Mouse (Mus musculus) bone marrow macrophage, adult 2 months (primary cell): ENCODE results near the gene Nrg4. TPM values are rescaled to one million over a fixed set of nuclear protein-coding genes. Genes with fewer than 3 reads are reported as not detected.

Experiments used
- H3K27ac ChIP-seq: 2 replicates; pipeline ENCODE4 v1.5.1; 2012; ENCODE audit warnings: low read depth, low read length; ENCODE audit not compliant: insufficient read depth
- H3K4me1 ChIP-seq: 2 replicates; pipeline ENCODE4 v1.6.1; 2012; ENCODE audit warnings: low read length; ENCODE audit not compliant: control insufficient read depth, insufficient read depth
- H3K4me3 ChIP-seq: 2 replicates; pipeline ENCODE4 v1.5.1; 2012; ENCODE audit warnings: mild to moderate bottlenecking, low read length, moderate library complexity; ENCODE audit not compliant: insufficient read depth
- CTCF ChIP-seq: IDR thresholded peaks from 2 replicates; pipeline ENCODE4 v1.5.1; 2012; ENCODE audit warnings: low read depth, mild to moderate bottlenecking, low read length, moderate library complexity
- POLR2A ChIP-seq: IDR thresholded peaks from 2 replicates; pipeline ENCODE4 v1.6.1; 2012; ENCODE audit warnings: mild to moderate bottlenecking, low read depth, low read length, borderline replicate concordance
- polyA plus RNA-seq: library from polyadenylated mRNA; stranded (reverse); fragments of >200 nt; gene quantifications from 2 replicates; pipeline ENCODE4 v1.2.4, GENCODE M21; 2012; ENCODE audit not compliant: missing spikeins, insufficient read depth, insufficient read length

The Nrg4 gene
- not detected in 2 replicates for polyA plus RNA-seq

DNA sequence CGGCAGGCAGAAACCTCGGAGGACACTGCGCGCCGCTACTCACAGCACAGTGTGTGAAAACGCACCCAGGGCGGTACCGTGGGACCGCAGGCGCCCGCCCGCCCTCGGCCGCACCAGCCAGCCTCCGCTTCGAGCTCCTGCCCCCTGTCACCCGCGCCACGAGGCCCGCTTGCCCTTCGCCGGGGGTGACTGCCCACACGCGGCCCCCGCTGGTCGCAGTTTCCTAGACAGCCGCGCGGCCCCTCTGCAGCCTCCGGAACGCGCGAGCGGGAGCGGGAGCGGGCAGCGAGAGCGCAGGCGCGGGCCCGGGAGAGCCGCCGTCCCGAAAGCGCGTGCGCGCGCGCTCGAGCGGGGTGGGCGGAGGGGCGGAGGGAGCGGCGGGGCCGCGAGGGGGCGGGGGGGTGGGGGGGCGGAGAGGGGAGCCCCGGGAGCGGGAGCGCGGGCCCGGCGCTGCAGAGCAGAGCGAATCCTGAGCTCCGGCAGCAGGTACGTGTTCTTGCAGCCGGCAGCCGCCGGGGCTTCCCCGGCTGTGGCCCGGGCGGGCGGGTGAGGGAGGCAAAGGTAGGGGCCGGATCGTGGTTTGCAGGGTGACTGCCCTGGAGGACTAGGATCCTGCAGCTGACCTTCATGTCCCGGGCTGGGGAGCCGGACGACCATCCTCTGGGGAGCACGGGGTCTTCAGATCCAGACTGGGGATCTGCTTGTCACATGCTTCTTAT is at the start of gene Nrg4, which contains the start of gene Tmem266:
Gene Nrg4, minus strand, starts transcription at position 330 of the 719 bp plus-strand sequence.
Gene Tmem266, plus strand, starts transcription at position 399 of the 719 bp plus-strand sequence.
- Histone ChIP-seq H3K27ac (no peak within 1 kb of the TSS), H3K4me3 (peak within 1 kb of the TSS; percentile 95), H3K4me1 (no peaks in the 10 kb centered on the region)
- TF ChIP-seq CTCF: no peak
- TF ChIP-seq POLR2A: no peak

DNA sequence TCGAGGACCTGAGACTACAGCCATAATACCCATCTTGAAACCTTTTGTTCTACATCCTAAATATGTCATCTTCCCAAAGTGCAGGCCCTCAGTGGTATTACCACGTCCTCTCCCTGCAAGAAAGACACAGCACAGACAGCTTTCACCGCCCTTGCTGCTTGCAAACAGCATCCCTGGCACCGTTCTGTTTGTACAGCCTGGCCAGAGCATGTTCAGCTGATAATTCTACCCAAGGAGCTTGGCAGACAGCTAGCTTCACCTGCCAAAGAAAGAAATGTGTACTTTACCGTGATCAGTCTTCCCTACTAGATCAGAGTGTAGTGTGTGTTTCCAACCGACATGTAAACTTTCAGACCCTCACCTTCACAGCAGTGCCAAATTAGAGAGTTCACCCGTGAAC is 45.3 kb upstream of the Nrg4 start:
- TF ChIP-seq POLR2A (no peak), CTCF (no peak)
- H3K4me3 ChIP-seq: no peak overlapping the region
- H3K27ac ChIP-seq: no peak overlapping the region
- peaks cover 2% of the 10 kb centered on the region for H3K4me1 ChIP-seq

DNA sequence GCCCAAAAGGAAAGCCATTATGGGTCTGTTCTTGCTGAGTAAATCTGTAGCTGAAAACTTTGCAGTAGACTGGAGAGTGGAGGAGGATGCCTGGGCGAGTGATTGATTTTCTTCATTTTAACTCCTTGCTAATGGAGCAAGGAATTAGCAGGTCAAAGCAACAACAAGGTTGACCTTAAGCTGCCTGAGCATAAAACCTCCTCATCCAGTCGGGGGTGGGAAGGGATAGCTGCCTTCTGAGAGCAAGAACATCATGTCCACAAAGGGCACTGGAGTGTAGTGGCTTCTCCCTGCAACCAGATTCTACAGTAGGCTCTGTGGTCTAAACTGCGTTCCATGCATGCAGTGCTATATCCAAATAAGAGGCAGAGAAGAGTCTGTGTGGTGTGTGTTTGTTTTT is 41.4 kb upstream of the Nrg4 start:
- H3K4me3 ChIP-seq: no peak overlapping the region
- peaks cover 2% of the 10 kb centered on the region; the same call in 1 of the 2 replicates for H3K4me1 ChIP-seq
- H3K27ac ChIP-seq: no peak overlapping the region
- TF ChIP-seq POLR2A (no peak), CTCF (no peak)

DNA sequence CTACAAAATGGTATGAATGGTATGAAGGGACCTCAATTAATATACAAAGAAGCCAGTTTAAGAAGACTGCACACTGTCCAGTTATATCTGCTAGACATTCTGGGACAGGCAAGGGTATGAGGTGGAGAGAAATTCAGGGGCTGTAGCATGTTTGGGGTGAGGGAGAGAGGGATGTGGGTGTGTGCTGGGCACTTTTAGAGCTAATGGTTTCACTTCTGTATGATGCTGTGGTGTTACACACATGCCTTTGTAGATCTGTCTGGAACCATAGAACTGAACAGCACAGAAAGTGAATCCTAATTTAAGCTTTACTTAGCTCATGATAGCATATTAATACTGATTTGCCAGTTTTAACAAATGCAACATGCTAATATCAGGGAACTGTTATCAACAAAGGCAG is 37.1 kb upstream of the Nrg4 start:
- TF ChIP-seq CTCF (no peak), POLR2A (no peak)
- H3K4me1 ChIP-seq: peaks cover 18% of the 10 kb centered on the region
- no peak overlapping the region for H3K27ac ChIP-seq
- H3K4me3 ChIP-seq: no peak overlapping the region

DNA sequence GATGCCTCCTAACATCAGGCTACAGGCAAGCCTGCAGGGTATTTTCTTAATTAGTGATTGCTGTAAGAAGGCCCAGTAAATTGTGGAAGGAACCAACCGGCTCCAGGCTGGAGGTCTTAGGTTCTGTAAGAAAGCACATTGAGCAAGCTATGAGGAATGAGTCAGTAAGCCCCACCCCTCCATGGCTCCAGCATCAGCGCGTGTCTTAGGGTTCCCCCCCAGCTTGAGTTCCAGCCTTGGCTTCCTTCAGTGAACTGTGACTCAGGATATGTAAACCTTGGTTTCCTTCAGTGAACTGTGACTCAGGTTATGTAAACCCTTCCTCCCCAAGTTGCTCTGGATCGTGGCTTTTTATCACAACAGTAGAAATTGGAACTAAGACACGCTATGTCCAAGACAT is 35.3 kb upstream of the Nrg4 start:
- peaks cover 18% of the 10 kb centered on the region for H3K4me1 ChIP-seq
- H3K27ac ChIP-seq: peak overlapping the region; percentile 37
- TF ChIP-seq CTCF: no peak
- TF ChIP-seq POLR2A: no peak
- no peak overlapping the region for H3K4me3 ChIP-seq

DNA sequence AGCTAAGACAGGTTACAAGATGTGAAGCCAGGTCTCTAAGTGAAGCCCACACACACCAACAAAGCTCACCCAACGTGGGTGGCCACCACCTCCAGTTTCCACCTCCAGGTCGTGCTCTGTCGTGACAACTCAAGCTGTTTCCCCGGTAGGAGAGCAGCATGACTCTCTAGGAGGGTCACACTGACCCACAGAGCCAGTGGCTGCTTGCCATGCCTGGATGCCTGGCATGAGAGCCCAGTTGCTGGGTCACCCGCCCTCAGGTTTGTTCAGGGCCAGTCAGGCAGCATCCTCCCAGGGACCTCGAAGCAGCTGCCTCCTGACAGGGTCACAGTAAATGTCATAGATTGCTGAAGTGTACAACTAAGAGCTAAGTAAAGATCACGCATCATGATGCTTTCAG is 34.2 kb upstream of the Nrg4 start:
- TF ChIP-seq POLR2A (no peak), CTCF (no peak)
- H3K4me1 ChIP-seq: peaks cover 16% of the 10 kb centered on the region
- H3K4me3 ChIP-seq: no peak overlapping the region
- H3K27ac ChIP-seq: no peak overlapping the region

DNA sequence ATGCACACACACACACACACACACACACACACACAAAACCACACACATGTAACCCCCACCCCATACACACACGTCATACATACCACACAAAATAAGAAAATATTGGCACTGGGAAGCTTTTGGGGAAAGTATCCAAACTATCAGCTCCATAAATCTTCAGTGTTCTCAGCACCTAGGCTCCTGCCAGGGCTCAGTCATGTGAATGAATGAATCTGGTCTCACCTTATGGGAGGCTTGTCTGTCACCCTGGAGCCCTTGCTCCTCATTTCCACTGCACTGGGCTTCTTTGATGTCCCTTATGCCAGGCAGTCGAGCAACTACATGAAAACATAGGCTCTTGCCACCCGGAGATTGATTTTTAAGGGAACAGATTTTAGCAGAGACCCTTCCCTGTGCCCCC is 33.7 kb upstream of the Nrg4 start:
- TF ChIP-seq CTCF (no peak), POLR2A (no peak)
- no peak overlapping the region for H3K27ac ChIP-seq
- no peak overlapping the region for H3K4me3 ChIP-seq
- peaks cover 16% of the 10 kb centered on the region for H3K4me1 ChIP-seq

DNA sequence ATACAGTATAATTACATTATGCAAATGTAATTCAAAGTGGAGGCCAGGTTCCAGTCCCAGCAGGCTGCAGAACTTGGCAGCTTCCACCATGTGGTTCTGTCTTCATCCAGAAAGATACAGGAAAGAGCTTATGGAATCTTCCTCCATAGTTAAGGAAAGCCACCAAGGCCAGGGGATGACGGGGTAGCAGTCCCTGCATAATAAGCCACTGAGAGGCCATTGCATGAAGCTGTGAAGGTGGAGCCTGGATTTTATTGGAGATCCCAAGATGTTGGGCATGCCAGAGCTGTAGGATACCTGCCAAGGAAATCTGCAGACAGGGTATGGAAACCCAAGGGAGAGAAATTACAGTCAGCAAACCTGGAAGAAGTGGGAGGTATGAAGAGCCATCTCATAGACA is 30.5 kb upstream of the Nrg4 start:
- H3K4me1 ChIP-seq: peaks cover 9% of the 10 kb centered on the region
- TF ChIP-seq CTCF: no peak
- no peak for TF ChIP-seq POLR2A
- H3K4me3 ChIP-seq: no peak overlapping the region
- no peak overlapping the region for H3K27ac ChIP-seq

DNA sequence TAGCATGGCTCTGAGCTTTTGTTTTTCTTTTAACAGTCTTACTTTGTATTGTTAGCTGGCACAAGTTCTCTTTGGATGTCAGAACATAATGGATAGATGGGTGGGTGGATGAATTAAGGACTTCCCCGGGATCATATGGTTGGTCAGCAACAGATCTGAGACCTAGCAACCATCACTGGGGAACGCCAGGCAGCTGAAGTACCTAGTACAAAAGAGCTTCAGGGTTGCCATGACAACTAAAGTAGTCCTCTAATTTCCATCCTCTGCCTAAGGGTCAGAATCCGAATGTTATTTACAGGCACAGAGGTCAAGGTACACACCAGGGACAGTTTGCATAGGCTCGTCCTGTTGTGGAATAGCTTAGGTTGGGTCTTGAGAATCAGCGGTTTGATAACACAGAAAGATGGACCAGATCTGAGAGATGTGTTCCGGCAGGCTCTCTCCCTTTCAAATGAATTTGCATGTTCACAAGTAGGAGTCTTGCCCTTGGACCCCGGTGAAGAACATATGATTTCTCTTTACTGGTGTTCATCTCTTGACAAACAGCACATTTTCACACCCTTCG is 28.7 kb upstream of the Nrg4 start:
- TF ChIP-seq CTCF (no peak), POLR2A (no peak)
- Histone ChIP-seq H3K4me1 (no peaks in the 10 kb centered on the region), H3K27ac (no peak overlapping the region), H3K4me3 (no peak overlapping the region)

DNA sequence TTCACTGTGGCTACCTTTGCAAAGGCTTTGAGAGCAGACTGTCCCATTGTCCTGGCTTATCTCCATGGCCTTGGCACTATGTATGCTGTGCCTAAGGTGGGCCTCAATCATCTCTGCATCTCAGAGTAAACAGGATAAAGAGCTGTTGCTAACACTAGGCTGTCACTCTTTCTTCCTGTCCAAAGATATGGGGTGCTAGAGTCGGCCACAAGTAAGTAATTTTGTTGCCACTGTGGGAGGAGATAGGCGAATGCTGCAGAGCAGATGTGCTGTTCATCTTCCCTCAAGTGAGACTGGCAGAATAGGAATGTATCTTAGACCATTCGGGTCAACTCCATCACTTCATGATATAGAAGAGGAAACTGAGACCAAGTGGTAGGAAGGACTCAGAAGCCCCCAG is 28.0 kb upstream of the Nrg4 start:
- TF ChIP-seq POLR2A (no peak), CTCF (no peak)
- Histone ChIP-seq H3K27ac (no peak overlapping the region), H3K4me1 (no peaks in the 10 kb centered on the region), H3K4me3 (no peak overlapping the region)
